Mouse (Mus musculus) c-Kit-positive CD71-positive TER-119-positive erythroid progenitor cells, embryonic 14.5 days (primary cell): ENCODE data around the gene Gm49325.

Source experiments
- DNase-seq: peaks from one replicate; pipeline ENCODE4 v3.0.0-alpha.2; 2013; ENCODE audit warnings: low spot score

Gm49325 gene

DNA sequence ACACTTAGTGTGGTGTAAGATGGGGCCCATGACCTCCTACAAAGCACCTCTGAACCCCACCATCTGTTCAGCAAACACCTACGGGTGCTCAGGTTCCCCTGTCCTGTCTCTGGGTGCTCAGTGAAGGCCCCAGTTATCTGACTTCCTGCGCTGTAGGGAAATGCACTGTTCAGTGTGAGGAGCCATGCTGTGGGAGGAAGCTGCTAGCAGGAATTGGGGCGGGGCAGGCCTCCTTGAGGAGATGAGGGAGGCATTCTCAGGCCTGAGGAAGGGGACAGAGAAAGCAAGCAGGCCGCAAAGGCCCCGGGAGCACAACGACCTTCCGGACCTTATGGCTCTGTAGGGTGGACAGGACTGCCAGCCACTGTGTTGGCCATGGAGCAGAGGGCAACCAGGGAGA, 16.9 kb upstream of the Gm49325 start:
- DNase-seq: no peak

DNA sequence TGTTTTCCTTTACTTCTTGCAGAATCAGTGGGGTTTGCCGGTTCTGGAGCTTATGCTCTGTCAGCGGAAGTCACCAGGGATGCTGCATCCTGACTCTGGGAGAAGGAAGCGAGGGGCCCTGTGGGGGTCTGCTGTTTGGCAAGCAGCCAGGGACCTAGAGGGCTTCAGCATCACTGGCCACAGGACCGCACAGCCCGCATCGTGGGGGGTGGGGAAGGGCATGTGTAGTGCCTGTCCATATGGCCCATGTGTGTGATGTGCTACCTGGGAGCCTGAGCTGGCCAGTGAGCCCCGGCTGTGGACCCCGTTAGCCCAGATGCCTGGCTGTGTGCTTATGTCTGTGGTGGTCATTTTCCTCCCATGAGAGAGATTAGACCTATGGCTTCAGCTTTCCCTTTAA, 16.2 kb upstream of the Gm49325 start:
- DNase-seq: no peak

DNA sequence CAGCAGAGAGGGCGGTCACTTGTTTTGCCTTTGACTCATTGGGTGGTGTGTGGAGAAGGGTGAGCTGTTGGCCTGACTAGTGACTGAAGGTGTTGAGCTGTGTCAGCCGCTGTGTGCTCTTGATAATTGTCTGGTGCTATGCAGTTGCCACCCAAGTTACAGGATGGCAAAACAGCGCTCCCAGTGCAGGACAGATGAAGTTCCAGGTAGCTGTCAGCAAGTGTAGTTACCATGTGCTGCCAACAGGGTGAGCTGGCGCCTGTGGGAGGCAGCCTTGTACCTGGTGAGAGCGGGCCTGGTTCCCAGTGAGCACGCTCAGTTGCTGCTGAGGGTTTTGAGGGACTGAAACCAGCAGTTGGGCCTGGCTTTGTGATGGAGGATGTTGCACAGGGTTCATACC, 15.2 kb upstream of the Gm49325 start:
- peak; percentile 79 for DNase-seq

DNA sequence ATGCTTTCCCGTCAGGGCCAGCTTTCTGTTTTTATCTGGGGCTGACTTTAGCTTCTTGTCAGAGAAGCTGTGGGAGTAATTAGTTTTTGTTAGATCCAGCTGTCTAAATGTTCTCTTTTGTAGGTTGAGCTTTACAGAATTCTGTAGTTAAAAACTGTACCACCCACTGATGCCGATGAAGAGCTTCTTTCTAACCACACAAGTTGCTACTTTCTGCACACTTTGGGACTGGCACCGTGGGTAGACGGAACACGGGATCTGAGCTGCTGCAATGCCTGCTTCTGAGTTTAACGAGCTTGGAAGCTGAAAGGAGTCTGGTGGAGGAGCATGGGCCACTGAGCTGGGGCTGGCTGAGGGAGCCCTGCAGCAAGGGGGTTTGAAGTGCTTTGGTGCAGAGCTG, 14.5 kb upstream of the Gm49325 start:
- no peak for DNase-seq

DNA sequence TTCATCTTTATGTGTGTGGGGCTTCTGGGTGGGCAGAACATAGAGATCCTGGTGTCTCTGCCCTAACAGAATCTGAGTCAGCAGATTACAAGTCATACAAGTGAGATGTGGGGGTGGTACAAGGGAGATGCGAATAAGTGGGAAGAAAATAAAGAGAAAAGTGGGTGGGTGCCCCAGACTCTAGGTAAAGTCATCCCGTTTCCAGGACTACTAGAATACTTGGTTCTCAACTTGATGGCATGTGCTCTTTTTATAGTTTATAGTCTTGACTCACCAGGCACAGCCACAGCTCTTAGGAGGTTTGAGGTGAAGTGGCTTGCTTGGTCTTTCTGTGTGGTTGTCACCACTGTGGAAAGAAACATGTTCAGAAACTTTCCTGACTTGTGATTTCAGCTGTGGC, 9.9 kb upstream of the Gm49325 start:
- no peak for DNase-seq

DNA sequence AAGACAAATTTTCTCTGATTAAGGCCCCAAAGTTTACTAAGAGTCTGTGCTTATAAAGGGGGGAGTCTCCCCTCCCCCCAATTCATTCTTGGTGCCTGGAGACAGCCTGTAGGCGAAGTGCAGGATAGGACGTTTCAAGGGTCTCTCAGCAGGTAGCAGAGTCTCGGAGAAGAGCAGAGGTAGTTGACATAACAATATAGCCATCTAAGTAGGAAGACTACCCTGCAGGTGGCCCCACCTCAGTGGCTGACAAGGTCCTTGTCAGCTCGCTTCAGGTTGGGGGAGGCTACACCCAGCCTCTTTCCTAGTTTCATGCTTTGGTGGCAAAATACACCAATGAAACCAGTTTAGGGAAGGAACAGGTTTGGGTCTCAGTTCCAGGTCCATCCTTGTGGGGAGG, 3.0 kb upstream of the Gm49325 start:
- no peak for DNase-seq

DNA sequence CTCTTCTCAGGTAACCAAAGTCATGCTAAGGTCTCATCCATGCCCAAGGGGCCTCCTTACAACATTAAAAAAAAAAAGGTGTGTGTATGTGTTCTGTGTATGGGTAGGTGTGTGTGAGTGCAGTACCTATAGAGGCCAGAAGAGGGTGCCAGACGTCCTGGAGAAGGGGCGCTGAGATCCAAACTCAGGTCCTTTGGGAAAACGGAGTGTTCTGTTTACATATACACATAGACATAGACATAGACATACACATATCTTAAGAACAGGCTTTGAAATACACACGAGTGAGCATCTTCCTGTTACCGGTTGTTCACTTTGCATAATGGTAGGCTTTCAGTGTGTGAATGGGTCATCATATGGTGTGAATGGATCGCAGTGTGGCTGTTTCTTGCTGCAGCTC, 1.9 kb upstream of the Gm49325 start:
- no peak for DNase-seq

DNA sequence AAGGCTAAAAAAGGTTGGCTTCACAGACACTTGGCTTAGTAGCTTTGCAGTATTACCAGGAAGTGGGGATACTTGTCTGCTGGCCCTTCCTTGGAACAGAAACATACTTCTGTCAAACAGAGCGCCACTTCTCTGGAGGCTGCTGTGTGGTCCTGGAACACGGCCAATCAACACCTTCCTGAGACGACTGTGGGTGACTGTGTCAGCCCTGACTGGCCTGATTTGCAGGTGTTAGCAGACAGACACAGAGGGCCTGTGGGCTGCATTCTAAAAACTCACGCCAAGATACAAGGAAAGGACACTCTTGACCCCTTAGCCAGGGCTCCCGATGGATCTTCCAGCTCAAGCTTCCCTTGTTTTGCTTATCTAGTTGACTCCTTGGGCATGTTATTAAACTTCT, 1.0 kb upstream of the Gm49325 start:
- no peak for DNase-seq

DNA sequence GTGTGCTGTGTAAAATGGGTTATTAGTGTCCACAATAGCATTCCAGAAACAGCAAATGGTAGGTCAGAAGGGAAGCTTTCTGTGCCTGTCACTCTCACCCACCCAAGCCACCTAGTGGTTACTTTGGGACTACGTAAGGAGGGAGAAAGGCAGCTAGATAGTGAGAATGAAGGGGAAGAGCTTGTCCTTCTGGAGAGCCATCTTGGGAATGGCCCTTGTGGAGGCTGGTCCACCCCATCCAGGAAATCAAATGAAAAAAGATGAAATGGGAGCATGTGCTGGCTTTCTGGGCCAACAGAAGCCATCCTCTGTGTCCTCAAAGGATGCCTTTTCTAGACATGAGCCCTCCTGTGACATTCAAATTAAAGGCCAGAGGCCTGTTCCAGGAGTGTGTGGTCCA, 629 bp upstream of the Gm49325 start:
- no peak for DNase-seq

DNA sequence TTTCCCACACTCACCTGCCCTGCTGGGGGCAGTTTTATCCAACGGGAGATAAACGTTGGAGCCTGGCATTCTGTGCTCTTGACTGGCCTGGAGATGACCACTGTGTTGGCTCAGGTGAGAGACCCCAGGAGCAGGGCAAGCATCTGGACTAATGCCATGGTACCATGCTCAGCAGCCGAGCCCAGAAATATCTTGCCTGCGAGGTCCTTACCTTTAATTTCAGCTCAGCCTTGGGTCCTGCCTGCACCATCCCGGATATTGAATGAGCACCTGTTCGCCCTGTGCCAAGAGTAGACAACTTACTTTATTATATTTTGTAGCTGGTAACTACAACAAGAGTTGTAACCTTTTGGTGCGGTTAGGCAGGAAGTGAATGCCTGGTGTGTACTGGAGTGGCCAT, 858 bp downstream of the Gm49325 start:
- no peak for DNase-seq

DNA sequence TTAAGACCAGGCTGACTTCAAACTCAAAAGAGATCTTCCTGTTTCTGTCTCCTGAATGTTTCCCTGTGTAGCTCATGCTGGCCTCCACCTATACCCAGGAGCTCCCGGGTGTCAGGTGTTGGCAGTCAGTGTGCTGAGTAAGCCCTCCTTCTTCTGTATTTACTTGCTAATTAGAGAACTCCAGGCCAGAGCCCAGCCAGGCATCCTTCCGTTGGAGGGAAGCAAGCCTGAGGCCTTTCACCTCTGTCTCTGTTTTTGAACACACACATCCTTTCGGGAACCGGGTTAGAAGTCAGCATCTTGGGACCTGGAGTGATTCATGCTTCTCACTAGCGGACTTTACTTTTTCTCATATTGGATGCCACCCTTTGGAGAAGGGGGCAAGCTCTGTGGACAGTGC, 1.4 kb downstream of the Gm49325 start:
- no peak for DNase-seq

DNA sequence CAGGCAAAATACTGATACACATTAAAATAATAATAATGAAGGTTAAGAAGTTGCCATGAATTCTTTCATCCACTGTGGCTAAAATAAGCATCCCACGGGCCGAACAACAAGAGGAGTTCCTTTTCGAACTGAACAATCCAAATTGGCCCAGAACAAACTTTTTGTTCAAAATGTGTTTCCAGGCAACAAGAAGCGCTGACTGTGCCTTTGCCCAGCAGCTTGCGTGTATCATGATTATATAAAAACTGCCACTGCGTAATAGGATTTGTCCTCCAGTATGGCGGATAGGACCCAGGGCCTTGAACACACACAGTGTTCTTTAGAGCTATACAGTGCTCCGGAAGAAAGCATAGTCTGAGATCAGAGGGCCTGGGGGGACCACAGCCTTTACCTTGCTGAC, 2.6 kb downstream of the Gm49325 start:
- no peak for DNase-seq

DNA sequence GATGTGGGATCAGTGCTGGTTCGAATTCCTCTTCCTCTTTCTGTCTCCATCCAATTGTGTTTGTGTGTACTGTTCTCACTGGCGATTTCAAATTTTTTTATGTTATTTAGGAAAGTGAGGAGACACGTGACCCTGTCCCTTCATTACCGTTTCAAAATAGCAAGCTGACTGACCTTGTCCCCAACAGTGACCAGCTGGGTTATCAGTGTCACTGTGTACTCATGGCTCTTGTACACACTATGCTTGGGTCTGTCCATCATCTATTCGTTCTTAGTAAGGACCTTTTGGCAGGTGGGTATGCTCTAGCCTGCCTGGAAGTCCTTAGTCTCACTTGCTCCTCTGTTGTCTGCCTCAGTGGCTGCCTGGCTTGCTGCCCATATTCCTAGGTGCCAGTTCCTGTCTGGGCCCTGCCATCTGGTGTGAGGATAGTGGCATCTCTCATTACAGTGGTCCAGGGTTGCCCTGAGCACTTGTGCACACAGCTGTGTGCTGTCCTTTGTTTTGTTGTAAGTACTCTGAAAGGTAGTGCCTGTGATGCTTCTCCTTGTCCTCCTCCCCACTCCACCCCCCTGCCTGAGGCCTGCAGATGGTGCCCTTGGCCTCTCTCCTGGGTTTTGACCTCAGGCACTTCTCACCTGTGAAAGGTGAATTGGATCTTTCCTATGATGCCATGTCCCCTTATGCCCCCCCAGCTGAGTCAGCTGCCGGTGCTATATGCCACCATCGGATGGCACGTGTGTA, 4.4 kb downstream of the Gm49325 start:
- DNase-seq: no peak

DNA sequence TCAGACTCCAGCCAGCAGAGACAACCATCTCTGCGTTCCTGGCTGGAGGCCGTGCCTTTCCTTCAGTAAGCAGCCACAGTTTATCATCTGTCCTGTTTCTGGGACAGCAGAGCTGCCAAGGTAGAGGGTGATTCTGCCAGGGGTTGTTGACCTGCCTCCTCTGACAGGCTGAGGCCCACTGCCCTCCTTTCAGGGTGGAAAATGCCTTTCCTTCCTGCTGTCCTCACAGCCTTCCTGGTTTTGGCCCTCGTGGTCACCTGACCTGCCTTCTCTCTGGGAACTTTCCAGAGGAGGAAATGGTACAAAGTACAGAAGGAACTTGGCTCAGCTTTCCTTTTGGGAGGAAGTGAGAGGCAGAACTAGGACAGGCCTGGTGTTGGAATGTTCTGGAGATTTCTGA, 7.4 kb downstream of the Gm49325 start:
- no peak for DNase-seq

DNA sequence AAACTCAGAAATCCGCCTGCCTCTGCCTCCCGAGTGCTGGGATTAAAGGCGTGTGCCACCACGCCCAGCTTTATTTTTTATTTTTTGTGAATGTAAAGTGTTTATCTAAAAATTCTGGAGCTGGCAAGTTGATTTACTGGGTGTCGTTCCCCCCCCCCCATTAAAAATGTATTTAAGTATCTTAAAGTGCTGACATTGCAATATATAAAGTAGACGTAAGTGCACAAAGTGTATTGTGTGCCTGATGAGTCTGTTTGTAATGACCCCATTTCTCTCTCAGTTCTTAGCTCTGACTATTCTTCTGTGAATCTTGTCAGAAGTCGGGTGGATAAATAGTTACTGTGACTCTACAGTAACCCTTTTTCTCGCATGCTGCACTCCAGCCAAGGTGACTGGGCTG, 9.7 kb downstream of the Gm49325 start:
- no peak for DNase-seq

DNA sequence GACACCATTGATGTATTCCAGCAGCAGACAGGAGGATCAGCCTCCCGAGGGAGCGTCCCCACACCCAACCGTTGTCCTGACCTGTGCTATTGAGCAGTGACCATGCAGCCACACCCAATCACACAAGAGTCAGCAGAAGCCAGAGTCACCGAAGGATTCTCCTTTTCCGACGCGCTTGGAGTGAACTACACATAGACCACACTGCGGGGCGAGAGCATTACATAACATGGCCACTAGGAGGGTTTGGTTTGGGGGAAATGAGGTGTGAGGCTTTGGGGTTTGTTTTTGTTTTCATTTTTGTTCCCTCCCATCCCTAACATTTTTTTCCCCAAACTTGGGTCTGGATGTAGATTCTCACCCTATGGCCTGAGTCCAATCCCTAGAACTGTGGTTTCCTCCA, 10.2 kb downstream of the Gm49325 start:
- no peak for DNase-seq

DNA sequence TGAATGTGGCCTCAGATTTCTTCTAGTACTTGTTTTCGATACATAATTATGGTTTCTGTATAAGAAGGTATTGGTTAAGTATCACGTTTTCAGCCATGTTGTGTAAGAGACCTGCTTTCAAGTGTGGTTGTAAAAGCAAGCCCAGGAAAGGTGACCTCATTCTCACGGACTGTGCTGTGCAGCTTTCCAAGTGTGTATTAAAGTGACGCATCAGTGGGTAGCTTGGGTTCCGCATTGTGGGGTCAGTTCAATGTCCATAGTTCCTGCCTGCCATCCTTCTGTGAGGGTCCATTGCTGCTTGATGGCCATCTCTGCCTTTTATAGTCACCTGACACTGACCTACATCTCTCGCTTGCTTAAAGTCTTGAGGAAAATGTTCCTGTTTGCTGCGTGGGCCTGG, 10.9 kb downstream of the Gm49325 start:
- no peak for DNase-seq

DNA sequence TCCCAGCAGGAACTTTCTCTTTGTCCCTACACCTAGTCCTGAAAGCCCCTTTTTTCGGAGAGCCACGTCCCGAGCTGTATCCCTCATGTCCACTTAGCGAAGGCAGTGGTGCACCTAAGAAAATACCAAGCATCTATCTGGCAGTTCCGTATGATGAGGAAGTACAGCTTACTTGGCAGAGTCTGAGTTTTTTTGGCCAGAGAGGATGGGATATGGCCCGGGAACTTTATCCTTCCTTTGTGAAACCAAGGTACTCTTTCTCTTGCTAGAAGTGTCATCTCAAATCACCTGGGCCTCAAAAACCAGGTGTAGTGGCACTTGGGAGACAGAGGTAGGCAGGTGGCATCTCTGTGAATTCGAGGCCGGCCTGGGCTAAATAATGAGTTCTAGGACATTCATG, 15.5 kb downstream of the Gm49325 start:
- DNase-seq: no peak

DNA sequence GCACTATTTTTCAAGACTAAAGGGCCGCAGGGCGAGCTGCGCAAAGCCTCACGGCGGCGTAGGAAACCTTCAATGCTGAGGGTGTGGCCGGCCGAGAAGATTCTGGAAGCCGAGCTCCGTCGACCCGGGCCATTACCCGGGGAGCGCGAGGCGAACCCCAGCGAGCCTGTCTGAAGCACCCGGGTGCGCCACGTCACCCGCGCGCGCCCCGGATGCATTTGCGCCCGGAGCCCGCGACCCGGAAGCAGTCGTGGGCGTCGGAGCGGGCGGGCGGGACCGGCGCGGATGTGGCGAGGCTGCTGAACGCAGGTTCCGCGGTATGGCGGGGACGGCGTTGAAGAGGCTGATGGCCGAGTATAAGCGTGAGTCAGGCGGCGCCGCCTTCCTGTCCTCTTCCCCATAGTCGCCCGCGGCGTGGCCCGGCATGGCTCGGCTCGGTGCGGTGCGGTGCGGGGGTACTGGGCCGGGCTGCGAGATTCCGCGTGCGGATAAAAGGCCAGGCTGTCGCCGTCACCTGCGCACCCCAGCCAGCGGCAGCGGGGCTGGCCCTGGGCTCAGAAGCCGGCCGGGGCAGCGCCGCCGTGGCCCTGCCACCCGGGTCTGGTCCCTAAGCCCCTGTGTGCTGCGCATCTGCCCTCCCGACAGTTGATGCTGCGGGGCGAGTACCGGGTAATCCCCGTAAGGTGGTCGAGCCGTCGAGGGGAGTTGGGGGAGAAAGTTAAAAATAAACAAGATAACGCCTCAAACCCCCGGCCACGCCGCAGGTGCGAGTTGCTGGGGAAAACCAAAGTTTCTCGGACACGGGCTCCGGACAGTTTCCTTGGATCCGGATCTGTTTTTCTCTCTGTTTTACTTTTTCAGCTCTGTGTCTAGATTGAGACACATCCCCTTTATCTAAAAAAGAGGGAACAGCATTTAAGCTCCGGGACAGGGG, 16.3 kb downstream of the Gm49325 start, which contains the start of gene Ube2g2:
Gene Ube2g2 (plus strand): TSS at position 221 of the 934 bp plus-strand sequence.
- DNase-seq: peak; percentile 92

DNA sequence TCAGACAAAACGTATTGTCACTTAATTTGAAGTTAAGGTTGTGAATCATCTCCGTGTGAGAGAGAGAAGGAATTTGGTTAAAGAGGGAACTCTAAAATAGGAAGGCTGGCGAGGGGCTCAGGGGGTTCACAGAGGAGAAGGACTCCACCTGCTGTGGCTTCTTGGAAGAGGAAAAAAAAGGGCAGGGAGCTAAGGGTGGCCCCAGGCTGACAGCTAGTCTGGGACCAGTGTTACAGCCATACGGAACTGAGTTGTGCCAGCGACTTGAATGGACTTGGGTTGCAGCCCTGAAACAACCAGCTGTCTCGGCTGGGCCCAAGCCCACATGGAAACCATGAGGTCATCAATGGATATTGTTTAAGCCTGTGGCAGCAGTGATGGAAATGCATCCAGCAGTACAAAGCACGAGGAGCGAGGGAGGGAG, 17.1 kb downstream of the Gm49325 start:
- no peak for DNase-seq

DNA sequence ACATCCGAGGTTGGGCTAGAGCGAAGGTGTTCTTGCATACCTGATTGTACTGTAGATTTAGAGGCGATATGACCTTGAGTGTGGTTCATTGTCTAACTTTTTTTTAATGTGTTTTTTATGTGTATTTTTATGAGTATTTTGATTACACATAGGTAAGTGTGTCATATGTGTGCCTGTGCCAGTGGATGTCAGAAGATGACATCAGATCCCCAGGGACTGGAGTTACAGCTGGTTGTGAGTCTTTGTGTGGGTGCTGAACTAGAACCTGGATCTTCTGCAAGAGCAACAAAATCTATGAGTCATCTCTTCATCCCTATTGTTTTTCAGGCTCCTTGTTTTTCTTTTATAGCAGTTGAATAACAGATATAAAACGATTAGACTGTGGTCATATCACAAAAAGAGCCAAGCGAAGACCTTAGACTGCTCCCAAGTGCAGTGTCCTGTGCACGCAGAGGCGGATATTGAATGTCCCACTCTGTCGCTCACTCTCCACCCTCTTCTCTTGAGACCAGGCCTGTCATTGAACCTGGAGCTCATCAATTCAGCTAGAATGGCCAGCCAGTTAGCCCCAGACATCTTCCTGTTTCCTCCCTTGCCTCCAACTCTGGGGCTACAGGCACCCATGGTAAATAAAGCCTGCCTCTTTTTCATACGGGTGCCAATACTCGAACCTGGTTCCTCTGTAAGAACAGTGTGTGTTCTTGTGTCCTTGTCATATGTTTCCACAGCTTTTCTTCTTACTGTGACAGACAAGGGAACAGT, 17.8 kb downstream of the Gm49325 start:
- no peak for DNase-seq

DNA sequence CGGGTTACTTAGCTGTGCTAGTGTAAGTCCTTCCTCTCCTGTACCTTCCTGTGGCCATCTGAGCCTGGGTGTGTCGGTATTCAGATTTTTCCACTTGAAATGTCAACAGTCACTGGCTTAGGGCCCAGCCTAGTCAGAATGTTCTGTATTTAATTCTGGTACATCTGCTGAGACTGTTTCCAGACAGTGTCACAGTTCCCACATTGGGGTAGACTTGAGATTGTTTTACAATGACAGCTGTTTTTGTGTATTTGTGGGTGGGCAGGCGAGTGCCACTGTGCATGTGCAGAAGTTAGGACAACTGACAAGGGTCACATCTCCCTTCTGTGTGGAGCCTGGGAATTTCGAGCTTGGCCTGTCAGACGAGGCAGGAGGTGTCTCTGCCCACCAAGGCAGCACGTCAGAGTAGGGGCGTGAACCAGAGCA, 18.6 kb downstream of the Gm49325 start:
- DNase-seq: no peak

DNA sequence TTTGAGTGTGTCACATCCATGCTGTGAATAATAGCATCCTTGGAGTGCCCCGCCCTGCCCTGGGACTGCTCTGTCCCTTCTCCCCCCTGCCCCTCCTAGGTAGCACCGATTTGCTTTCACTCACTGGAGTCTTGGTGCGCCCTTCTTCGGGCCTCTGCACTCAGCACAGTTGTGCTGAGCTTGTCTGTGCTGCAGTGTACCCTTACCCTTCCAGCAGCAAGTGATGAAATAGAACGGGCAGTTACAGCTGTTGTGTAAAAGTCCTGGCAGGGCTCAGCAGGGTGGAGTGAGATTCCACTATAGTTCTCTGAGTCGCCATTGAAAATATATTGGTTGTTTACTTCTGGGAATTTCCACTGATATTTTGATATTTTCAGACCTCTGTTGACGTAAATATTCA, 20.0 kb downstream of the Gm49325 start:
- DNase-seq: no peak
